Mouse (Mus musculus) liver, embryonic 16.5 days (tissue): ENCODE measurements around the gene P2ry13. TPM values are rescaled to one million over a fixed set of nuclear protein-coding genes. Genes with fewer than 3 reads are reported as not detected.

Source experiments
- ATAC-seq: fragments of 200-750 bp; cut with Nextera tagmentation; 2 replicates; pipeline ENCODE4 v1.8.0; 2017; ENCODE audit warnings: low read depth, mild to moderate bottlenecking, moderate number of reproducible peaks, moderate library complexity
- H3K27ac ChIP-seq: fragments of 300-500 bp; sonication (generic); 2 replicates; pipeline ENCODE4 v1.5.1; 2014; ENCODE audit warnings: mild to moderate bottlenecking, low read length
- H3K27me3 ChIP-seq: fragments of 300-500 bp; sonication (generic); 2 replicates; pipeline ENCODE4 v1.6.1; 2014; ENCODE audit warnings: low read depth, low read length, mixed read lengths; ENCODE audit not compliant: control insufficient read depth, insufficient read depth
- H3K36me3 ChIP-seq: fragments of 300-500 bp; sonication (generic); 2 replicates; pipeline ENCODE4 v1.6.1; 2014; ENCODE audit warnings: mild to moderate bottlenecking; ENCODE audit not compliant: control insufficient read depth, insufficient read depth
- H3K4me1 ChIP-seq: fragments of 300-500 bp; sonication (generic); 2 replicates; pipeline ENCODE4 v1.6.1; 2014; ENCODE audit warnings: low read depth, low read length, mixed read lengths; ENCODE audit not compliant: control insufficient read depth
- H3K4me2 ChIP-seq: fragments of 300-500 bp; sonication (generic); 2 replicates; pipeline ENCODE4 v1.6.1; 2014; ENCODE audit warnings: low read depth, low read length, mixed read lengths
- H3K4me3 ChIP-seq: fragments of 300-500 bp; sonication (generic); 2 replicates; pipeline ENCODE4 v1.5.1; 2014; ENCODE audit warnings: low read depth, mild to moderate bottlenecking, low read length
- H3K9ac ChIP-seq: fragments of 300-500 bp; sonication (generic); 2 replicates; pipeline ENCODE4 v1.6.1; 2014; ENCODE audit warnings: low read depth, low read length
- H3K9me3 ChIP-seq: fragments of 300-500 bp; sonication (generic); replicated peaks from 2 replicates; pipeline ENCODE4 v1.6.1; 2016; ENCODE audit warnings: low read length; ENCODE audit not compliant: control insufficient read depth
- WGBS: fragments of 180-500 bp; shearing (Covaris S2); extraction: QIAGEN DNeasy Blood & Tissue Kit; methylation state at CpG from one replicate; pipeline ENCODE4 v1.1.7; 2014; ENCODE audit not compliant: insufficient replicate concordance; 5-methylcytosine and 5-hydroxymethylcytosine counted together
- polyA plus RNA-seq: library from polyadenylated mRNA; unstranded; fragments of >200 nt; fragmentation: Nextera tagmentation; extraction: Ambion mirVana; gene quantifications from 2 replicates; pipeline ENCODE4 v1.2.1, GENCODE M21; 2015

Gene P2ry13
- polyA plus RNA-seq = 3.4 and 3.7 TPM in 2 replicates

GRCm38 (mm10) chr3:59210727-59211126 lies at the start of gene P2ry13:
TSS of gene P2ry13 (minus strand) at chr3:59210882.
- no peak within 1 kb of the TSS for H3K9ac ChIP-seq
- no peak within 1 kb of the TSS for H3K4me3 ChIP-seq

GRCm38 (mm10) chr3:59257740-59258664 lies 47.3 kb upstream of the P2ry13 start:
- Histone ChIP-seq H3K4me1 (no peaks in the 10 kb centered on the region), H3K9me3 (no peaks in the 10 kb centered on the region), H3K4me3 (no peak overlapping the region), H3K4me2 (no peak overlapping the region), H3K27me3 (no peaks in the 10 kb centered on the region), H3K27ac (no peak overlapping the region), H3K36me3 (no peaks in the 10 kb centered on the region), H3K9ac (no peak overlapping the region)
- 64% methylated on average over 20 of the region's 20 CpGs for WGBS
- no peak for ATAC-seq

More at GRCm38 (mm10) chr3:59210727-59211126, at the start of gene P2ry13:
- no peak within 1 kb of the TSS for H3K27ac ChIP-seq
- H3K4me2 ChIP-seq = 0 out of 2 replicates have a peak within 1 kb of the TSS, but pooled peaks have one; percentile 6
- no peak for ATAC-seq
- no peaks in the 10 kb centered on the region for H3K27me3 ChIP-seq
- H3K9me3 ChIP-seq = no peaks in the 10 kb centered on the region
- 51% methylated on average over 6 of the region's 6 CpGs for WGBS
- no peaks in the 10 kb centered on the region for H3K4me1 ChIP-seq
- H3K36me3 ChIP-seq = no peaks in the 10 kb centered on the region

- 70% methylated on average over 1 of the region's 1 CpGs for WGBS
- H3K27me3 ChIP-seq = no peaks in the 10 kb centered on the region
- no peaks in the 10 kb centered on the region for H3K4me1 ChIP-seq
- no peak for ATAC-seq
- no peaks in the 10 kb centered on the region for H3K36me3 ChIP-seq
- H3K4me3 ChIP-seq = no peak overlapping the region
- no peak overlapping the region for H3K9ac ChIP-seq
- H3K4me2 ChIP-seq = no peak overlapping the region
- H3K27ac ChIP-seq = no peak overlapping the region
- H3K9me3 ChIP-seq = no peaks in the 10 kb centered on the region
These were observed 39.8 kb upstream of the P2ry13 start for GRCm38 (mm10) chr3:59250454-59250853.

GRCm38 (mm10) chr3:59248031-59248430 lies 37.3 kb upstream of the P2ry13 start:
- ATAC-seq = no peak
- no peak overlapping the region for H3K9ac ChIP-seq
- 87% methylated on average over 6 of the region's 6 CpGs for WGBS

GRCm38 (mm10) chr3:59243384-59243783 lies 32.7 kb upstream of the P2ry13 start:
- no peaks in the 10 kb centered on the region for H3K36me3 ChIP-seq
- ATAC-seq = no peak
- H3K9me3 ChIP-seq = no peaks in the 10 kb centered on the region
- H3K4me2 ChIP-seq = no peak overlapping the region
- H3K4me1 ChIP-seq = no peaks in the 10 kb centered on the region
- no peak overlapping the region for H3K9ac ChIP-seq
- H3K4me3 ChIP-seq = no peak overlapping the region
- 62% methylated on average over 6 of the region's 6 CpGs for WGBS
- H3K27me3 ChIP-seq = no peaks in the 10 kb centered on the region
- no peak overlapping the region for H3K27ac ChIP-seq

More at GRCm38 (mm10) chr3:59248031-59248430, 37.3 kb upstream of the P2ry13 start:
- Histone ChIP-seq H3K27me3 (no peaks in the 10 kb centered on the region), H3K9me3 (no peaks in the 10 kb centered on the region), H3K4me1 (no peaks in the 10 kb centered on the region), H3K4me2 (no peak overlapping the region), H3K36me3 (no peaks in the 10 kb centered on the region), H3K27ac (no peak overlapping the region), H3K4me3 (no peak overlapping the region)

- H3K9ac ChIP-seq = no peak overlapping the region
- no peak overlapping the region for H3K4me3 ChIP-seq
- WGBS = 17% methylated on average over 5 of the region's 5 CpGs
- no peak overlapping the region for H3K4me2 ChIP-seq
- no peaks in the 10 kb centered on the region for H3K9me3 ChIP-seq
- no peaks in the 10 kb centered on the region for H3K36me3 ChIP-seq
- peak overlapping the region; percentile 37 for H3K27ac ChIP-seq
- no peaks in the 10 kb centered on the region for H3K27me3 ChIP-seq
- no peak for ATAC-seq
- no peaks in the 10 kb centered on the region for H3K4me1 ChIP-seq
These were observed 24.2 kb upstream of the P2ry13 start for GRCm38 (mm10) chr3:59234878-59235277.

GRCm38 (mm10) chr3:59230912-59231311 lies 20.2 kb upstream of the P2ry13 start:
- Histone ChIP-seq H3K9me3 (no peaks in the 10 kb centered on the region), H3K4me2 (no peak overlapping the region), H3K4me3 (no peak overlapping the region), H3K27ac (no peak overlapping the region), H3K4me1 (no peaks in the 10 kb centered on the region; the same call in 1 of the 2 replicates), H3K27me3 (no peaks in the 10 kb centered on the region), H3K9ac (no peak overlapping the region), H3K36me3 (no peaks in the 10 kb centered on the region)
- 66% methylated on average over 3 of the region's 3 CpGs for WGBS
- no peak for ATAC-seq

- 34% methylated on average over 10 of the region's 10 CpGs for WGBS
- peak; percentile 41; the same call in 1 of the 2 replicates for ATAC-seq
- H3K4me3 ChIP-seq = no peak overlapping the region
- no peaks in the 10 kb centered on the region for H3K36me3 ChIP-seq
- H3K4me2 ChIP-seq = no peak overlapping the region
- no peaks in the 10 kb centered on the region for H3K27me3 ChIP-seq
- no peak overlapping the region for H3K9ac ChIP-seq
- no peaks in the 10 kb centered on the region; the same call in 1 of the 2 replicates for H3K4me1 ChIP-seq
- peak overlapping the region; percentile 32 for H3K27ac ChIP-seq
- H3K9me3 ChIP-seq = no peaks in the 10 kb centered on the region
These were observed 18.3 kb upstream of the P2ry13 start for GRCm38 (mm10) chr3:59228730-59229551.
